Mouse (Mus musculus) intestine, embryonic 14.5 days (tissue): ENCODE results near the gene Smyd1. TPM values are rescaled to one million over a fixed set of nuclear protein-coding genes. Genes with fewer than 3 reads are reported as not detected.

Source experiments
- ATAC-seq: fragments of 200-750 bp; cut with Nextera tagmentation; replicated peaks from 2 replicates; pipeline ENCODE4 v1.8.0; 2017; ENCODE audit warnings: low read depth, moderate number of reproducible peaks, moderate TSS enrichment, moderate library complexity; ENCODE audit not compliant: low FRiP score, low TSS enrichment
- DNase-seq: peaks from one replicate; pipeline ENCODE4 v3.0.0-alpha.2; 2018; ENCODE audit warnings: low spot score
- H3K27ac ChIP-seq: fragments of 300-500 bp; sonication (generic); 2 replicates; pipeline ENCODE4 v1.5.1; 2014; ENCODE audit warnings: low read depth, mild to moderate bottlenecking, control low read depth
- H3K27me3 ChIP-seq: fragments of 300-500 bp; sonication (generic); replicated peaks from 2 replicates; pipeline ENCODE4 v1.6.1; 2014; ENCODE audit warnings: low read length, control low read depth; ENCODE audit not compliant: control insufficient read depth, insufficient read depth
- H3K36me3 ChIP-seq: fragments of 300-500 bp; sonication (generic); 2 replicates; pipeline ENCODE4 v1.6.1; 2014; ENCODE audit warnings: low read length, control low read depth; ENCODE audit not compliant: control insufficient read depth, insufficient read depth
- H3K4me1 ChIP-seq: fragments of 300-500 bp; sonication (generic); replicated peaks from 2 replicates; pipeline ENCODE4 v1.6.1; 2014; ENCODE audit warnings: low read length, control low read depth, mixed read lengths; ENCODE audit not compliant: control insufficient read depth, insufficient read depth
- H3K4me2 ChIP-seq: fragments of 300-500 bp; sonication (generic); 2 replicates; pipeline ENCODE4 v1.6.1; 2014; ENCODE audit warnings: low read length
- H3K4me3 ChIP-seq: fragments of 300-500 bp; sonication (generic); 2 replicates; pipeline ENCODE4 v1.5.1; 2014; ENCODE audit warnings: low read depth, low read length, control low read depth, mixed read lengths
- H3K9ac ChIP-seq: fragments of 300-500 bp; sonication (generic); 2 replicates; pipeline ENCODE4 v1.6.1; 2014; ENCODE audit warnings: mild to moderate bottlenecking, low read length
- H3K9me3 ChIP-seq: fragments of 300-500 bp; sonication (generic); 2 replicates; pipeline ENCODE4 v1.6.1; 2016; ENCODE audit warnings: low read length, control low read depth; ENCODE audit not compliant: control insufficient read depth
- WGBS: fragments of 180-500 bp; shearing (Covaris S2); extraction: QIAGEN DNeasy Blood & Tissue Kit; methylation state at CpG from one replicate; pipeline ENCODE4 v1.1.7; 2014; 5-methylcytosine and 5-hydroxymethylcytosine counted together
- polyA plus RNA-seq: library from polyadenylated mRNA; unstranded; fragments of >200 nt; fragmentation: Nextera tagmentation; extraction: Ambion mirVana; gene quantifications from 2 replicates; pipeline ENCODE4 v1.2.1, GENCODE M21; 2014

The Smyd1 gene
- polyA plus RNA-seq, 1 experiment from 2014 or later = 0.78 TPM

DNA sequence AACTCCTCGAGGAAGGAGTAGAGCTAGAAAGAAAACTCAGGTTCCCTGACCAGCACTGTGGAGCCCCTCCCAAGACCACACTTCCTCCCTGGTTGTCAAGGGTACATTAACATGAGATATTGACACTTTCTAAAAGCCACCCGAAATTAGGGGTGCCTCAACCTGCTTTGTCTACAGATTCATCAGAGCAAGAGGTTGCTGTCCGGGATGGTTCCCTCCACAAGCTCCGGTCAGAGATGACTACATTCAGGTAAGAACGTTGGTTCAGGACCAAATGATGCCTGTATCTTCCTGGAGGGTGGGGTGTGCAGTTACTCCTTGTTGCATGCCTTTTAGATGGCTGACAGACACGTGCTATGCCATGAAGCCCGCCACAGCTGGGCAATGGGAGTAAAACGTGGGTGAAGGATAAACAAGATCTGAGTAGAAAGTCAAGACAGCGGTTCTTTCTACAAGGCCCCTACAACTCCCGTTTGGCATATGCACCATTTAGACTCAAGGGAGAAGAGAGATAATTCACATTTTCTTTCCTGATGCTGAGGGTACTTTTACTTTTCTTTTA is 30.9 kb upstream of the Smyd1 start:
- Histone ChIP-seq H3K36me3 (no peaks in the 10 kb centered on the region), H3K9me3 (0 out of 2 replicates have a peak, but pooled peaks cover 2% of the 10 kb centered on the region), H3K27ac (no peak overlapping the region), H3K4me1 (no peaks in the 10 kb centered on the region), H3K4me3 (no peak overlapping the region), H3K9ac (no peak overlapping the region), H3K4me2 (no peak overlapping the region), H3K27me3 (no peaks in the 10 kb centered on the region)
- WGBS = 80% methylated on average over 10 of the region's 10 CpGs
- ATAC-seq (no peak), DNase-seq (no peak)

DNA sequence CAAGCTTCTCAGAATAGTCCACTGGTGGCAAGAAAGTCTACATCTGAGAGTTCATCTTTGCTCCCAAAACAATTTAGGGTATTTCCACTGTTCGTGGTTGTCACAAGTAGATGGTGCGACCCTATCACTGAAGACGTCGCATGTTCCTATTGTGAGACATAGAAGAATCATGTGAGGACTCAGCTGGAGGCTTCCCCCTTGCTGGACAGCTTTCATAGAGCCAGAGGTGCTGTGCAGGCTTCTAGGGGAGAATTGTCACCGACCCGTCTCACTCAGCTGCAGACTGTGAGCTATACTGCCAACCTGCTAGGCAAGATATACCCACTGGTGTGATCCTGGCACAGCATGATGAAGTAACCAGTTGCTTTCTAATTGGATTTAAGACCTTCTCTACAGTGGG is 30.2 kb upstream of the Smyd1 start:
- Histone ChIP-seq H3K9me3 (0 out of 2 replicates have a peak, but pooled peaks cover 3% of the 10 kb centered on the region), H3K4me3 (no peak overlapping the region), H3K27me3 (no peaks in the 10 kb centered on the region), H3K4me1 (no peaks in the 10 kb centered on the region), H3K4me2 (no peak overlapping the region), H3K9ac (no peak overlapping the region), H3K36me3 (no peaks in the 10 kb centered on the region), H3K27ac (no peak overlapping the region)
- no peak for DNase-seq
- ATAC-seq = no peak
- 95% methylated on average over 6 of the region's 6 CpGs for WGBS

DNA sequence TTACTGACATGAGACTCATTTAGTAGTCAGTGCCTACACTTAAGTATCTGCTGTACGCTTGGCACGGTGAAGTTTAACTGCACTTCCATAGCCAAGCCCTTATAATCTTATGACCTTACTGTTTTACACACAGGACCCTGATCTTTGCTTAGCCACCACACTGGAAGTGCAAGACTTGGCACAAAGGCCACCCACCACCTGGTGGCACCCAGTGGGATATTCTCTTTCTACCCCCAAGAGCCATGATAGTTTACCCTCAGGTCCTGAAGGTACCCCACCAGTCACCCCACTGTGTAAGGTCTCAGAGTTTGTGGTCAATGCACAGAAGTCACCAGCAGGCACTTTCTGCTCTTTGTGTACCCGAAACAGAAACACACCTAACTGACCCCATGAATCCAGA is 29.2 kb upstream of the Smyd1 start:
- DNase-seq = no peak
- Histone ChIP-seq H3K9me3 (0 out of 2 replicates have a peak, but pooled peaks cover 3% of the 10 kb centered on the region), H3K27me3 (no peaks in the 10 kb centered on the region), H3K4me3 (no peak overlapping the region), H3K9ac (no peak overlapping the region), H3K27ac (no peak overlapping the region), H3K4me2 (no peak overlapping the region), H3K4me1 (no peaks in the 10 kb centered on the region), H3K36me3 (no peaks in the 10 kb centered on the region)
- 91% methylated on average over 3 of the region's 3 CpGs for WGBS
- ATAC-seq = no peak

GRCm38 (mm10) chr6:71348006-71348405 is 26.0 kb upstream of the Smyd1 start:
- ATAC-seq (no peak), DNase-seq (no peak)
- H3K27ac ChIP-seq = no peak overlapping the region
- no peaks in the 10 kb centered on the region for H3K27me3 ChIP-seq
- no peak overlapping the region for H3K9ac ChIP-seq
- no peak overlapping the region for H3K4me2 ChIP-seq
- no peak overlapping the region for H3K4me3 ChIP-seq
- H3K9me3 ChIP-seq = 0 out of 2 replicates have a peak, but pooled peaks cover 3% of the 10 kb centered on the region
- H3K4me1 ChIP-seq = no peaks in the 10 kb centered on the region
- H3K36me3 ChIP-seq = no peaks in the 10 kb centered on the region
- 97% methylated on average over 9 of the region's 9 CpGs for WGBS

DNA sequence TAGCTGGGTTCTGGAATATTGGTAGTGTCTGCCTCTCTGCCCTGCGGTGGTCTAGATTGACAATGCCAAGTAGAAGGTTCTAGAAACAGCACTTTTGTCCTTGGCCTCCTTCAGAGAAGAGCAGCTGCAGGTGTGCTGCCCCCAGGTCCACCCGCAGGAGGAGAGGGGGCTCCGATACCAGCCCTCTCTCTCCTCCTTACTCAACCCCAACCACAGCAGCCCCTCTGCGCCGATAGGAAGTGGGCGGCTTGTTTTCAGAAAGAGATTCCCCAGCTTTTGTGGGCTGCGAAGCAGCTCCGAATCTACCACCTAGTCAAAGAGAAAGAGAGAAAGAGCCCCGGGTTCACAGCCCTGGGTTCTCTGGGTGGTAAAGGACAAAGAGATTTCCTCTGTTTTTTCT is 19.1 kb upstream of the Smyd1 start:
- DNase-seq = no peak
- H3K9me3 ChIP-seq = no peaks in the 10 kb centered on the region
- H3K27ac ChIP-seq = no peak overlapping the region
- no peaks in the 10 kb centered on the region for H3K4me1 ChIP-seq
- H3K4me3 ChIP-seq = no peak overlapping the region
- H3K36me3 ChIP-seq = no peaks in the 10 kb centered on the region
- no peak overlapping the region for H3K4me2 ChIP-seq
- no peak for ATAC-seq
- no peaks in the 10 kb centered on the region for H3K27me3 ChIP-seq
- WGBS = 88% methylated on average over 9 of the region's 9 CpGs
- H3K9ac ChIP-seq = no peak overlapping the region

- no peak overlapping the region for H3K9ac ChIP-seq
- DNase-seq (no peak), ATAC-seq (no peak)
- H3K4me3 ChIP-seq = no peak overlapping the region
- H3K9me3 ChIP-seq = no peaks in the 10 kb centered on the region
- no peaks in the 10 kb centered on the region for H3K27me3 ChIP-seq
- H3K4me1 ChIP-seq = no peaks in the 10 kb centered on the region
- H3K4me2 ChIP-seq = no peak overlapping the region
- no peak overlapping the region for H3K27ac ChIP-seq
- H3K36me3 ChIP-seq = no peaks in the 10 kb centered on the region
- WGBS = 88% methylated on average over 4 of the region's 4 CpGs
Measured at GRCm38 (mm10) chr6:71339351-71339750, 17.3 kb upstream of the Smyd1 start.

GRCm38 (mm10) chr6:71338941-71339340 is 16.9 kb upstream of the Smyd1 start:
- DNase-seq (no peak), ATAC-seq (no peak)
- no peaks in the 10 kb centered on the region for H3K27me3 ChIP-seq
- WGBS = 82% methylated on average over 3 of the region's 3 CpGs
- H3K4me2 ChIP-seq = no peak overlapping the region
- no peaks in the 10 kb centered on the region for H3K36me3 ChIP-seq
- no peak overlapping the region for H3K9ac ChIP-seq
- H3K9me3 ChIP-seq = no peaks in the 10 kb centered on the region
- no peak overlapping the region for H3K27ac ChIP-seq
- H3K4me3 ChIP-seq = no peak overlapping the region
- H3K4me1 ChIP-seq = no peaks in the 10 kb centered on the region

- Histone ChIP-seq H3K4me1 (no peaks in the 10 kb centered on the region), H3K9me3 (no peaks in the 10 kb centered on the region), H3K36me3 (no peaks in the 10 kb centered on the region), H3K27ac (no peak overlapping the region), H3K27me3 (no peaks in the 10 kb centered on the region), H3K4me3 (no peak overlapping the region), H3K4me2 (no peak overlapping the region), H3K9ac (no peak overlapping the region)
- ATAC-seq (no peak), DNase-seq (no peak)
- WGBS = 96% methylated on average over 8 of the region's 8 CpGs
Measured at GRCm38 (mm10) chr6:71337666-71338065, 15.6 kb upstream of the Smyd1 start.

DNA sequence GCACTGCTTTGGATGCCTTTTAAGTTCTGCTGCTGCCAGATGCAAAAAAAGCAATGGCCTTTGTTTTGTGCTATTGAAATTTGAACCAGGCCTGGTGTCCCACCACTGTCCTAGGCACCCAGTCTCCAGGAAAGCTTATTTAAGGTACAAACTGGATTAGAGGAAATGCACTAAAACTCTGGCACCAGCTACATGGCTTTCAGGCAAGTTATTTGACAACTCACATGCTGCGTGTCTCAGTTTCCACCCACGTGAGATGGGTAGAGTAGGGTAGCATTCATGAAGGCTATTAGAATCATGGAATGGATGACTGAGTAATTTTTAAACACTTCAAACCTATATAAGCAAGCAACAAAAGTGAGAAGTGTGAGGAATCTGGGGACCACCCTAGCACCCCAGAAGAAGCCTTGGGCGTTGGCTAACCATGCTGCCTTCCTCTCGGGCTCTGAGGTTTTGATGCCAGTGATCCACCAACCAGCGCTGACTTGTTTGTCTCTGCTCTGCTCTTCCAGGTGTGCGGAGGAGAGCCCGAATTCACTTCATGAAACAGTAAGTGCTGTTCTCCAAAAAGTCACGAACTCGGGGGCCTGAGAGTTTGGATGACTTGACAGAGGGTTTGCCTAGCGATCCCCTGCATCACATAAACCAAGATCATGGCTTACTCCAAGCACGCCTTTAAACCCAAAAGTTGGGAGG is 11.7 kb upstream of the Smyd1 start:
- ATAC-seq (no peak), DNase-seq (no peak)
- Histone ChIP-seq H3K36me3 (no peaks in the 10 kb centered on the region), H3K27me3 (no peaks in the 10 kb centered on the region), H3K4me2 (no peak overlapping the region), H3K4me1 (no peaks in the 10 kb centered on the region), H3K4me3 (no peak overlapping the region), H3K9me3 (no peaks in the 10 kb centered on the region), H3K27ac (no peak overlapping the region), H3K9ac (no peak overlapping the region)
- WGBS = 89% methylated on average over 11 of the region's 11 CpGs
